Mouse (Mus musculus) midbrain, embryonic 14.5 days (tissue): Measurements from ENCODE around the gene Gm49354. TPM values are rescaled to one million over a fixed set of nuclear protein-coding genes. Genes with fewer than 3 reads are reported as not detected.
"Not testable (repeated sequence)": the region's sequence is repeated elsewhere in the genome, so short reads cannot be mapped to it uniquely, and the experiment has no call there.

Experiments
- ATAC-seq: fragments of 200-750 bp; cut with Nextera tagmentation; 2 replicates; pipeline ENCODE4 v1.8.0; 2017; ENCODE audit warnings: moderate number of reproducible peaks, moderate library complexity; ENCODE audit not compliant: low FRiP score, low TSS enrichment
- DNase-seq: peaks from one replicate; pipeline ENCODE4 v3.0.0-alpha.2; 2015
- H3K27ac ChIP-seq: fragments of 300-500 bp; sonication (generic); replicated peaks from 2 replicates; pipeline ENCODE4 v1.5.1; 2014; ENCODE audit warnings: mild to moderate bottlenecking, low read depth, low read length, moderate library complexity
- H3K27me3 ChIP-seq: fragments of 300-500 bp; sonication (generic); 2 replicates; pipeline ENCODE4 v1.6.1; 2014; ENCODE audit warnings: low read length, control low read depth, mixed read lengths; ENCODE audit not compliant: control insufficient read depth, insufficient read depth
- H3K36me3 ChIP-seq: fragments of 300-500 bp; sonication (generic); 2 replicates; pipeline ENCODE4 v1.6.1; 2014; ENCODE audit warnings: low read length, control low read depth; ENCODE audit not compliant: control insufficient read depth, insufficient read depth
- H3K4me1 ChIP-seq: fragments of 300-500 bp; sonication (generic); 2 replicates; pipeline ENCODE4 v1.6.1; 2014; ENCODE audit warnings: mild to moderate bottlenecking, antibody characterized with exemption, low read length, control low read depth; ENCODE audit not compliant: control insufficient read depth, insufficient read depth
- H3K4me2 ChIP-seq: fragments of 300-500 bp; sonication (generic); 2 replicates; pipeline ENCODE4 v1.6.1; 2014; ENCODE audit warnings: mild to moderate bottlenecking, low read length, moderate library complexity
- H3K4me3 ChIP-seq: fragments of 300-500 bp; sonication (generic); replicated peaks from 2 replicates; pipeline ENCODE4 v1.5.1; 2014; ENCODE audit warnings: low read depth, low read length
- H3K9ac ChIP-seq: fragments of 300-500 bp; sonication (generic); replicated peaks from 2 replicates; pipeline ENCODE4 v1.6.1; 2014; ENCODE audit warnings: mild to moderate bottlenecking, low read length, moderate library complexity
- H3K9me3 ChIP-seq: fragments of 300-500 bp; sonication (generic); 2 replicates; pipeline ENCODE4 v1.6.1; 2016; ENCODE audit warnings: low read length, control low read depth, mixed read lengths; ENCODE audit not compliant: control insufficient read depth
- WGBS: fragments of 180-500 bp; shearing (Covaris S2); extraction: QIAGEN DNeasy Blood & Tissue Kit; methylation state at CpG from one replicate; pipeline ENCODE4 v1.1.7; 2014; 5-methylcytosine and 5-hydroxymethylcytosine counted together
- polyA plus RNA-seq: library from polyadenylated mRNA; unstranded; fragments of >200 nt; fragmentation: Nextera tagmentation; extraction: Ambion mirVana; gene quantifications from 2 replicates; pipeline ENCODE4 v1.2.1, GENCODE M21; 2014

Gm49354 gene
- polyA plus RNA-seq, 1 experiment from 2014 or later = not detected

DNA sequence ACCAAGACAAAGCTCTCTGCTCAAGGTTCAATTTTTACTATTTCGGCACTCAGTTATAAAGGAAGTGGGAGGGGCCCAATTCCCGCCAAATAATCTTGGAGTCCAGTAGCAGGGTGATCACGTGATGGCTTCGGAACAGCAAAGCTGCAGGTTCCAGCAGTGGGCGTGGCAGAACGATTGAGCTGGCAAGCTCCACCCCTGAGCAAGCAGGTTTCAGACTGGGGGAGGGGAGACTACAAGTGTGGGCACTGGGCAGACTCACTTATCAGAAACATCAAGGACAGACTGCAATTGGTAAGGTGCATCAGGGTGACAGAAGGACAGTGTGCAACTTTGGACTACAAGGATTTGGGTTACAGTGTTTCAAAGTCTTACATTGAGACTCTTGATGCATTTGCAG is 47.7 kb downstream of the Gm49354 start:
- H3K4me2 ChIP-seq, H3K27ac ChIP-seq, H3K36me3 ChIP-seq, ATAC-seq, H3K4me1 ChIP-seq, H3K9me3 ChIP-seq, H3K27me3 ChIP-seq, H3K4me3 ChIP-seq, H3K9ac ChIP-seq, DNase-seq: not testable (repeated sequence)
- WGBS = 41% methylated on average over 6 of the region's 6 CpGs

GRCm38 (mm10) chr13:59733936-59734335 is 48.1 kb downstream of the Gm49354 start:
- Histone ChIP-seq H3K9me3 (no peaks in the 10 kb centered on the region), H3K4me2 (no peak overlapping the region), H3K4me3 (no peak overlapping the region), H3K4me1 (no peaks in the 10 kb centered on the region), H3K27ac (no peak overlapping the region), H3K27me3 (no peaks in the 10 kb centered on the region), H3K36me3 (no peaks in the 10 kb centered on the region), H3K9ac (no peak overlapping the region)
- ATAC-seq (no peak), DNase-seq (no peak)
- WGBS = 89% methylated on average over 2 of the region's 4 CpGs

- Histone ChIP-seq H3K4me3 (no peak within 1 kb of the TSS), H3K9ac (no peak within 1 kb of the TSS), H3K36me3 (no peaks in the 10 kb centered on the region), H3K27me3 (no peaks in the 10 kb centered on the region), H3K4me1 (no peaks in the 10 kb centered on the region), H3K4me2 (no peak within 1 kb of the TSS), H3K27ac (no peak within 1 kb of the TSS), H3K9me3 (no peaks in the 10 kb centered on the region)
- no peak for ATAC-seq
- 46% methylated on average over 7 of the region's 7 CpGs for WGBS
- DNase-seq = no peak
Observed at GRCm38 (mm10) chr13:59731652-59732051, 50.4 kb downstream of the Gm49354 start, which contains the start of gene Spata31d1d. Gene Spata31d1d (minus strand): TSS chr13:59731752.

- Histone ChIP-seq H3K9me3 (no peaks in the 10 kb centered on the region), H3K27me3 (no peaks in the 10 kb centered on the region), H3K36me3 (no peaks in the 10 kb centered on the region), H3K4me3 (no peak overlapping the region), H3K9ac (no peak overlapping the region), H3K4me2 (no peak overlapping the region), H3K4me1 (no peaks in the 10 kb centered on the region), H3K27ac (no peak overlapping the region)
- DNase-seq (peak; percentile 93), ATAC-seq (peak; percentile 80)
- 28% methylated on average over 7 of the region's 7 CpGs for WGBS
Observed at GRCm38 (mm10) chr13:59728378-59729093, 53.5 kb downstream of the Gm49354 start.

GRCm38 (mm10) chr13:59726139-59726867 is 55.7 kb downstream of the Gm49354 start:
- H3K9me3 ChIP-seq = no peaks in the 10 kb centered on the region
- DNase-seq (no peak), ATAC-seq (no peak)
- 34% methylated on average over 29 of the region's 29 CpGs for WGBS
- H3K4me2 ChIP-seq = peak overlapping the region; percentile 41
- no peak overlapping the region for H3K9ac ChIP-seq
- H3K36me3 ChIP-seq = no peaks in the 10 kb centered on the region
- no peak overlapping the region for H3K27ac ChIP-seq
- no peaks in the 10 kb centered on the region for H3K4me1 ChIP-seq
- H3K4me3 ChIP-seq = no peak overlapping the region; the same call in 1 of the 2 replicates
- no peaks in the 10 kb centered on the region for H3K27me3 ChIP-seq

DNA sequence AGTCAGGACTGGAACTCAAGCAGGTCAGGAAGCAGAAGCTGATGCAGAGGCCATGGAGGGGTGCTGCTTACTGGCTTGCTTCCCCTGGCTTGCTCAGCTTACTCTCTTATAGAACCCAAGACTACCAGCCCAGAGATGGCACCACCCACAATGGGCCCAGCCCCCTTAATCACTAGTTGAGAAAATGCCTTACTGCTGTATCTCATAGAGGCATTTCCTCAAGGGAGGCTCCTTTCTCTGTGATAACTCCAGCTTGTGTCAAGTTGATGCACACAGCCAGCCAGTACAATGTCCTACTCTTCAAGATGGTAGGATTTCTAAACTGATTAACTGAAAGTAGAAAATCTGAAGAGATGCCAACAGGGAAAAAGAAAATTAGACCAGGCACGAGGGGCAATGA is 60.0 kb downstream of the Gm49354 start:
- not testable (repeated sequence) for H3K4me3 ChIP-seq, H3K27ac ChIP-seq, DNase-seq, ATAC-seq, H3K27me3 ChIP-seq, H3K4me1 ChIP-seq, H3K4me2 ChIP-seq, H3K36me3 ChIP-seq, H3K9ac ChIP-seq, H3K9me3 ChIP-seq
- WGBS = 79% methylated on average over 1 of the region's 1 CpGs

GRCm38 (mm10) chr13:59719475-59719874 is 62.6 kb downstream of the Gm49354 start:
- no peak overlapping the region for H3K9ac ChIP-seq
- H3K9me3 ChIP-seq = no peaks in the 10 kb centered on the region
- no peak overlapping the region for H3K4me3 ChIP-seq
- H3K4me1 ChIP-seq = no peaks in the 10 kb centered on the region
- 100% methylated on average over 1 of the region's 1 CpGs for WGBS
- H3K4me2 ChIP-seq = no peak overlapping the region
- no peak overlapping the region for H3K27ac ChIP-seq
- H3K27me3 ChIP-seq = no peaks in the 10 kb centered on the region
- ATAC-seq (no peak), DNase-seq (no peak)
- no peaks in the 10 kb centered on the region for H3K36me3 ChIP-seq

DNA sequence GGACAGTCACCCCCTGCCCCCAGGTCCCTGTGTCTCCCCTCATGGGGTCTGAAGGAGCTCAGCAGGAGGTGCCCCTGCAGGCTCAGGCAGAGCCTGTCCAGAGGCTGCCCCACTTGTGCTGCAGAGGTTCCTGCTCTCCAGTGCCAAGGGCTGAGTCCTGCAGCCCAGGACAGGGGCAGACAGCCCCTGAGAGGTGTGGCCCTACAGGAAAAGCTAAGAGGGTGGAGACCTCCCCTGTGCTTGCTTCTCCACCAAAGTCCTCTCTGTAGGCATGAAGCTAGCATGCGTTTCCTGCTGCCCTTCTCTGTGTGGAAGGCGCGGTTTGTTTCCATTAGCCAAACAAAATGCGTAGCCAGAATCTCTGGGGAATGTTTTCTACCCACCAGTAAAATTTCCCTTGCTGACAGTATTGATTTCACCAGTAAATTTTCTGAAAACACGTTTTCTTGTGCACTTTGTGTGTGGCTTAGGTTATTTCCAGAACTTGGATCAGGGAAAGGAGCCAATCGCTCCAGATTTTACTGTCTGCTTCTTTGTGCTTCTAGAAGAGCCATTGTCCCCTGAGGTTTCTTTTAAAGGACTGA is 63.1 kb downstream of the Gm49354 start:
- ATAC-seq, H3K27ac ChIP-seq, H3K4me2 ChIP-seq, H3K9me3 ChIP-seq, H3K9ac ChIP-seq, H3K4me1 ChIP-seq, H3K4me3 ChIP-seq, H3K27me3 ChIP-seq, H3K36me3 ChIP-seq: not testable (repeated sequence)
- WGBS = 49% methylated on average over 6 of the region's 6 CpGs
- peak; percentile 8 for DNase-seq
